Comparison of ENCODE assay signal across 30 mouse cellular contexts in genomic region chr17:14328037-14328436, GRCm38 (mm10). TPM values are rescaled to one million over a fixed set of nuclear protein-coding genes. Genes with fewer than 3 reads are reported as not detected.
DNase-seq lines count a peak whose midpoint lies in the region; ATAC-seq and TF ChIP-seq lines count a peak whose summit lies in the region.
"Had no signal": no experiment of that assay in that cellular context is flagged by ENCODE, and none has a peak within 500 bp of the region (broad histone marks: within the 10 kb centered on the region; RNA-seq: fewer than 3 reads in every experiment).

No protein-coding gene starts in this region.

- ATAC-seq in hindbrain, embryonic 16.5 days: peak; percentile 37
- ATAC-seq in hindbrain, embryonic 13.5 days (ENCODE audit: low FRiP score): no peak
- ATAC-seq in midbrain, postnatal 0 days (ENCODE audit: low FRiP score): no peak
- ATAC-seq in midbrain, embryonic 15.5 days (replicated peaks): no peak
- ATAC-seq: CD4-positive, CD25-positive, alpha-beta regulatory T cell, adult 4 months; intestine, embryonic 15.5 days had no signal

- no peaks in the 10 kb centered on the region for H3K79me2 ChIP-seq in heart, adult 2 months (replicated peaks; ENCODE audit: control insufficient read depth, insufficient read depth, low read length)

- intact Hi-C loops in heart, adult 2 months (cut with DNase I): no loop called here

- no peaks in the 10 kb centered on the region for H3K9me3 ChIP-seq in hindbrain, embryonic 16.5 days (ENCODE audit: control insufficient read depth, low read length)
- no peaks in the 10 kb centered on the region for H3K9me3 ChIP-seq in hindbrain, embryonic 13.5 days
- H3K9me3 ChIP-seq in midbrain, postnatal 0 days (ENCODE audit: low read length): no peaks in the 10 kb centered on the region
- H3K9me3 ChIP-seq in midbrain, embryonic 15.5 days: no peaks in the 10 kb centered on the region
- H3K9me3 ChIP-seq: embryonic facial prominence, embryonic 10.5 days; embryonic facial prominence, embryonic 15.5 days; forebrain, embryonic 12.5 days; heart, embryonic 12.5 days; hindbrain, embryonic 15.5 days; intestine, embryonic 15.5 days had no signal

- 46% methylated on average over 9 of the region's 9 CpGs for WGBS in hindbrain, embryonic 16.5 days
- WGBS in hindbrain, embryonic 13.5 days: 54% methylated on average over 9 of the region's 9 CpGs
- WGBS in midbrain, postnatal 0 days: 45% methylated on average over 9 of the region's 9 CpGs
- 52% methylated on average over 9 of the region's 9 CpGs for WGBS in midbrain, embryonic 15.5 days
- WGBS in heart, adult 2 months: 65% methylated on average over 9 of the region's 9 CpGs

- H3K9ac ChIP-seq in hindbrain, embryonic 16.5 days (ENCODE audit: low read depth, low read length): no peak overlapping the region
- no peak overlapping the region for H3K9ac ChIP-seq in hindbrain, embryonic 13.5 days
- no peak overlapping the region for H3K9ac ChIP-seq in midbrain, postnatal 0 days (replicated peaks; ENCODE audit: low read length, poor library complexity, severe bottlenecking)
- no peak overlapping the region for H3K9ac ChIP-seq in midbrain, embryonic 15.5 days
- H3K9ac ChIP-seq in heart, adult 2 months (ENCODE audit: low read depth, low read length): no peak overlapping the region
- H3K9ac ChIP-seq: embryonic facial prominence, embryonic 15.5 days; forebrain, embryonic 12.5 days; heart, embryonic 12.5 days; hindbrain, embryonic 15.5 days; intestine, embryonic 15.5 days; liver, embryonic 14.5 days had no signal

- H3K4me2 ChIP-seq in hindbrain, embryonic 16.5 days (ENCODE audit: low read length): no peak overlapping the region
- H3K4me2 ChIP-seq in hindbrain, embryonic 13.5 days: no peak overlapping the region
- H3K4me2 ChIP-seq in midbrain, postnatal 0 days (ENCODE audit: low read depth, low read length, poor library complexity, severe bottlenecking): no peak overlapping the region
- no peak overlapping the region for H3K4me2 ChIP-seq in midbrain, embryonic 15.5 days
- H3K4me2 ChIP-seq: embryonic facial prominence, embryonic 15.5 days; forebrain, embryonic 12.5 days; heart, embryonic 12.5 days; hindbrain, embryonic 15.5 days; intestine, embryonic 15.5 days; midbrain, embryonic 11.5 days had no signal

- no peaks in the 10 kb centered on the region for H3K27me3 ChIP-seq in hindbrain, embryonic 16.5 days (replicated peaks; ENCODE audit: control insufficient read depth, insufficient read depth, low read length)
- H3K27me3 ChIP-seq in hindbrain, embryonic 13.5 days: no peaks in the 10 kb centered on the region
- H3K27me3 ChIP-seq in midbrain, postnatal 0 days (ENCODE audit: insufficient read depth, low read length): no peaks in the 10 kb centered on the region
- no peaks in the 10 kb centered on the region for H3K27me3 ChIP-seq in midbrain, embryonic 15.5 days (replicated peaks)
- H3K27me3 ChIP-seq in heart, adult 2 months (ENCODE audit: control insufficient read depth, insufficient read depth, low read length): no peaks in the 10 kb centered on the region
- H3K27me3 ChIP-seq: forebrain, embryonic 12.5 days; hindbrain, embryonic 15.5 days; intestine, embryonic 15.5 days had no signal

- H3K36me3 ChIP-seq in hindbrain, embryonic 16.5 days (ENCODE audit: control insufficient read depth, insufficient read depth, low read length): no peaks in the 10 kb centered on the region
- no peaks in the 10 kb centered on the region for H3K36me3 ChIP-seq in hindbrain, embryonic 13.5 days
- no peaks in the 10 kb centered on the region for H3K36me3 ChIP-seq in midbrain, postnatal 0 days (ENCODE audit: insufficient read depth, low read length)
- no peaks in the 10 kb centered on the region for H3K36me3 ChIP-seq in midbrain, embryonic 15.5 days (replicated peaks)
- H3K36me3 ChIP-seq in heart, adult 2 months (ENCODE audit: control insufficient read depth, insufficient read depth, low read length): no peaks in the 10 kb centered on the region
- H3K36me3 ChIP-seq: embryonic facial prominence, embryonic 10.5 days; embryonic facial prominence, embryonic 15.5 days; forebrain, embryonic 12.5 days; heart, embryonic 12.5 days; hindbrain, embryonic 15.5 days; intestine, embryonic 15.5 days had no signal

- H3K4me1 ChIP-seq in hindbrain, embryonic 16.5 days (ENCODE audit: control insufficient read depth, insufficient read depth, low read depth, low read length): no peaks in the 10 kb centered on the region
- H3K4me1 ChIP-seq in hindbrain, embryonic 13.5 days (replicated peaks): no peaks in the 10 kb centered on the region
- H3K4me1 ChIP-seq in midbrain, postnatal 0 days (ENCODE audit: insufficient read depth, low read length): no peaks in the 10 kb centered on the region
- no peaks in the 10 kb centered on the region for H3K4me1 ChIP-seq in midbrain, embryonic 15.5 days
- H3K4me1 ChIP-seq in heart, adult 2 months (ENCODE audit: control insufficient read depth, insufficient read depth, low read length): no peaks in the 10 kb centered on the region
- H3K4me1 ChIP-seq: embryonic facial prominence, embryonic 10.5 days; embryonic facial prominence, embryonic 15.5 days; heart, embryonic 12.5 days; hindbrain, embryonic 15.5 days; intestine, embryonic 15.5 days had no signal

- TF ChIP-seq EP300 in heart, adult 2 months (IDR thresholded peaks at IDR 0.05; ENCODE audit: insufficient read depth, low read depth, low read length): no peak

- peak; percentile 54 for DNase-seq in midbrain, postnatal 0 days (ENCODE audit: low spot score)
- peak; percentile 37 for DNase-seq in cerebellum, adult 9-11 months
- DNase-seq in heart, adult 2 months: no peak
- DNase-seq in lung, postnatal 10 days: no peak
- DNase-seq in adrenal gland, postnatal 14 days: no peak
- DNase-seq: adrenal gland, postnatal 25 days; gastrocnemius, postnatal 14 days; heart, adult 18-20 months; heart, postnatal 4 days; kidney, adult 8-10 months; layer of hippocampus, postnatal 36 days; liver; lung, adult 2 months; lung, postnatal 14 days; spleen, adult 18-20 months; thymus, postnatal 14 days had no signal

- TF ChIP-seq POLR2A in heart, adult 2 months (IDR thresholded peaks at IDR 0.05; ENCODE audit: insufficient read depth, low read depth, low read length): no peak

- no peak overlapping the region for H3K27ac ChIP-seq in hindbrain, embryonic 16.5 days (ENCODE audit: low read depth, low read length)
- no peak overlapping the region for H3K27ac ChIP-seq in hindbrain, embryonic 13.5 days
- H3K27ac ChIP-seq in midbrain, postnatal 0 days (ENCODE audit: low read depth, low read length): no peak overlapping the region
- H3K27ac ChIP-seq in midbrain, embryonic 15.5 days: no peak overlapping the region
- H3K27ac ChIP-seq in heart, adult 2 months: no peak overlapping the region
- H3K27ac ChIP-seq: embryonic facial prominence, embryonic 10.5 days; embryonic facial prominence, embryonic 15.5 days; forebrain, embryonic 12.5 days; hindbrain, embryonic 15.5 days; intestine, embryonic 15.5 days; kidney, postnatal 0 days; liver, embryonic 14.5 days had no signal

- no peak overlapping the region for H3K4me3 ChIP-seq in hindbrain, embryonic 16.5 days (ENCODE audit: low read length)
- H3K4me3 ChIP-seq in hindbrain, embryonic 13.5 days: no peak overlapping the region
- no peak overlapping the region for H3K4me3 ChIP-seq in midbrain, postnatal 0 days (ENCODE audit: low read depth, low read length)
- H3K4me3 ChIP-seq in midbrain, embryonic 15.5 days: no peak overlapping the region
- H3K4me3 ChIP-seq in heart, adult 2 months: no peak overlapping the region
- H3K4me3 ChIP-seq: embryonic facial prominence, embryonic 10.5 days; embryonic facial prominence, embryonic 15.5 days; forebrain, embryonic 12.5 days; heart, embryonic 12.5 days; hindbrain, embryonic 15.5 days; intestine, embryonic 15.5 days had no signal

- TF ChIP-seq CTCF in midbrain, postnatal 0 days (IDR thresholded peaks at IDR 0.05): no peak
- no peak for TF ChIP-seq CTCF in heart, adult 2 months (IDR thresholded peaks at IDR 0.05)

RNA-seq across cellular contexts. Expression of gene Smoc2, which starts 48.7 kb away (rescaled TPM):
- 6.8 and 7.8 TPM in 2 replicates for polyA plus RNA-seq in hindbrain, embryonic 16.5 days (2015; fragmentation: Nextera tagmentation; extraction: Ambion mirVana)
- polyA plus RNA-seq in hindbrain, embryonic 13.5 days (2015; fragmentation: Nextera tagmentation; extraction: Ambion mirVana): 4.4 and 7.0 TPM in 2 replicates
- 4.5 and 5.3 TPM in 2 replicates for total RNA-seq in midbrain, postnatal 0 days (2014; rRNA removed)
- 5.2 TPM in 2 replicates for polyA plus RNA-seq in midbrain, postnatal 0 days (2015; fragmentation: Nextera tagmentation; extraction: Ambion mirVana)
- 2.9 and 3.3 TPM in 2 replicates for polyA plus RNA-seq in midbrain, embryonic 15.5 days (2015; fragmentation: Nextera tagmentation; extraction: Ambion mirVana)
- 10 to 100 TPM; 36.5 to 55.4 TPM for total RNA-seq in heart, adult 2 months (2021)
- 54.9 and 104 TPM in 2 replicates for polyA plus RNA-seq in heart, adult 2 months (2012; rRNA removed)
- total RNA-seq in adrenal gland, postnatal 14 days (2021): 33.3 and 35.1 TPM in 2 replicates
- total RNA-seq: neutrophil, adult 5-6 weeks had no signal
- polyA plus RNA-seq: CD4-positive, CD25-positive, alpha-beta regulatory T cell, adult 4 months had no signal

Comparison
In these comparisons a context has a peak if more than half of its experiments do, and no peak if none do; other contexts are left out.
1. DNase-seq: peak in midbrain, postnatal 0 days (single experiment) and cerebellum, adult 9-11 months (single experiment); none in heart, adult 2 months (0 of 2), lung, postnatal 10 days (single experiment) and adrenal gland, postnatal 14 days (single experiment).